Mouse (Mus musculus): ENCODE results near the gene Foxp3. TPM values are rescaled to one million over a fixed set of nuclear protein-coding genes. Genes with fewer than 3 reads are reported as not detected.

Foxp3 gene
- polyA plus RNA-seq, 2 experiments from 2014 or later = 48.7 to 55.3 TPM

DNA sequence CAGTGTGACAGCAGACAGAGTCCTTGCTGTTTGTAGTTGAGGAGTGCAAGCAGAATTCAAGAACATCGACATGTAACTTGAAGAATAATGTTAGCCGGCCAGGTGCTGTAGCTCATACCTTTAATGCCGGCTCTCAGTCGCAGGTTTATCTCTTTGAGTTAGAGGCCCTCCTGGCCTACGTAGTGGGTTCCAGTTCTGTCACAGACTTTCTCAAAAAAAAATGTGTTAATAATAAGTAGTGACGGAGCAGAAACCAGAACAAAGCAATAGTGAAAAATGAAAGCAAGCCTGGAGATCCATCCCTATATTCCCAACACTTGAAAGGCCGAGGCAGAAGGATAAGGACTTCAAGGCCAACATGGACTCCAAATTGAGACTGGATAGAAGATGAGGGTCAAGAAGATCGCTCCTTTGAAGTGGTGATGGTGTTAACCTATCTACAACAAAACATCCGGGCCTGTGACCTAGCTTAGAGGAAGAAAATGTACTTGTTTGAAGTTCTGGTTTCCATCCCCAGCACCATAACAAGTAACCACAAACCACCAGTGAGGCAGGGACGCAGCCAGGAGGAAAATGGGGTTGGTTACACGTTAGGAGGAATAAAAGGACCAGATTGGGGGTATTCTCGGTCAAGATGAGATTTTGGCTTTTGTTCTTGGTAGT, 44.6 kb downstream of the Foxp3 start:
- ATAC-seq = peak; percentile 90

DNA sequence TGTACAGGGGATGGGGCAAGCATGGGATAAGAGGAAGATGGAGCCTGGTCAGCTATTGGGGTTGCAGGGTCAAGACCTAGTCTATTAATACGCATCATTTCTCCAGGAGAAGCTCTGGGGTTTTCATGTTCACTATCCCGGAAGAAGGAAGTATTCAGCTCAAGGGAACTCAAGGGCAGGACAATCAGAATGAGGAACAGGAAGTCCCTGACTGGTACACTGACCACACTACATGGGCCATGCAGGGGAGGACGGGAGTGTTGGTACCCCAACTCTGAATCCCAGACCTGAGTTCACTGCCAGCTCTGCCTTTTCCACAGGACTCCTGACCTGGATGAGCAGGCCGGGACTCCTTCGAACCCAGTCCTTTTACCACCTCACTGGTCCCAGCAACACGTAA, 59.1 kb downstream of the Foxp3 start:
- ATAC-seq = no peak

DNA sequence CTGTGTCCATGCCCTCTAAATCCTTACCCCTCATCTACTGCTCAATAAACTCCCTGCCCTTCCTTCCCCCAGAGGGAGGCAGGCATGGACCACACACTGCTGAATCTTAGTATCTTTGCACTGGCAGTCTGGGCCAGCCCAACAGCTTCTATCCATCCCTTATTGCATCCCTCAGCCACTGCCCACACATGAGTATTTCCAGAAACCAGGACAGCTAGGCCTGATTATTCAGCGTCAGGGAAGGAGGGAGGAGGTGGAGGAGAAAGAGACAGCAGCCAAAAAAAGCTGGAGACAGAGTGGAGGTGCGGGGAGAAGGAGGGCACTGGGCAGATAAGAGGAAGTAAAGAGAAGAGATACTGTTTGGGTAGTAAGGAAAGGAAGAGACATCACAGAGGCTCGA, 61.7 kb downstream of the Foxp3 start:
- ATAC-seq = no peak

DNA sequence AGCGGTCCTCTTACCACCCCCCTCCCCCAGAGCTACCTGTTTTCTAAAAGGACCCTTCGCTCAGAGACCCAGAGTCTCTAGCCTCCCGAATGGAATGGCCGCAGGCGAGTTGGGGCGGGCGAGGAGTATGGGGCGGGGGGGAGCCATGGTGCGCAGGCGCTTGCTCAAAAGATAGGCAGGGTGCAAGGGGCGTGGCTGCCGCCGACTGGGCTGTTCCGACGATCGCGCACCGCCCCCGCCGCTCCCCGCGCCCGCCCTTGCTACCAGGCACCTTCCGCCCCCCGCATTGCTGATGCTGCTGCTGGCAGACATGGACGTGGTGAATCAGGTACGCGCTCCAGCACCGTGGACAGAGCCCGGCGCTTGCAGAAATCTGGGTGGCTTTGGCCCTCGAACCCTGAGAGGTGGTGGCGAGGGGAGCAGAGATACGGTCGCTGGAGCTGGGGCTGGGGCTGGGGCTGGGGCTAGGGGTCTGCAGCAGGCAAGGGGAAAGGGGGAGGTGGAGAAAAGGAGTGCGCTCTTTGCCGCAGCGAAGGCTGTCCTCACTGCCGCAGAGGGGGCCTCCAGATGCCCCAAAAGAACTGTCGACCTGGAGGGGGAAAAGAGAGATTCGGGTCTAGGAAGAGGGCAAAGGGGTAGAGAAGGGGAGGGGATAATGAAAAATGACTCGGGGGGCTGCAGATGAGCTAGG, 65.1 kb downstream of the Foxp3 start, which contains the start of gene Syp:
Syp (plus strand) TSS at position 71 of the 691 bp plus-strand sequence.
- ATAC-seq = peak; percentile 90

DNA sequence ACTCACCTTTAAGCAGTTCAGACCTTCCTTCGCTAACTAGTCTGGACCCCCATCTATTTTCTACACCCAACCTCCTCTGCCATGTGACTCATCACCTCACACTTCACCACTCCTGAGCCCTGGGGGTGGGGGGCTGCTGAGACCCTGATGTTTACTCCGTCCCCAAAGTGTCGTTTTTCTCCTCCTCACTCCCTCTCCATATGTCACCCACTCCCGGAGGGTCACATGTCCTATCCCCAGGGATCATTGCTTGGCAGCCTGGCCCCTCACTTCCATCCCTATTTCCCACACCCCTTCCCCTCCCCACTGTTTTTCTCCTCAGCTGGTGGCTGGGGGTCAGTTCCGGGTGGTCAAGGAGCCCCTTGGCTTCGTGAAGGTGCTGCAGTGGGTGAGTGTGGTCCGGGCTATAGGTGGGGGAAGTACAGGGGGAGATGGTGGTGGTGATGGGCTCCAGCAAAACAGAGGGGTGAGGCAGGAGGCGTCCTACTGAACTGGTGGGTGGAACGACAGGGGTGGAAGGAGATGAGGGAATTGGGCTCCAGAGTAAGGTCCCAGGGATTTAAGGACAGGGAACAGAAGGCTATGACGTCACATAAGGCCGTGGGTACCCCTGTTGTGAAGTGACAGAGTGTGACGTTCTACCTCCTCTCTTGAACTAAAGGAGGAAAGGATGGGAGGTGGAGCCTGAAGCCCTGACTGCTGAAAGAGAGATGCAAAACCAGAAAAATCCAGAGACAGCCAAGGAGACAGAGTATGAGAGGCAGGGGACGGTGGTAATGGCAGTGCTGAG, 66.3 kb downstream of the Foxp3 start:
- no peak for ATAC-seq

DNA sequence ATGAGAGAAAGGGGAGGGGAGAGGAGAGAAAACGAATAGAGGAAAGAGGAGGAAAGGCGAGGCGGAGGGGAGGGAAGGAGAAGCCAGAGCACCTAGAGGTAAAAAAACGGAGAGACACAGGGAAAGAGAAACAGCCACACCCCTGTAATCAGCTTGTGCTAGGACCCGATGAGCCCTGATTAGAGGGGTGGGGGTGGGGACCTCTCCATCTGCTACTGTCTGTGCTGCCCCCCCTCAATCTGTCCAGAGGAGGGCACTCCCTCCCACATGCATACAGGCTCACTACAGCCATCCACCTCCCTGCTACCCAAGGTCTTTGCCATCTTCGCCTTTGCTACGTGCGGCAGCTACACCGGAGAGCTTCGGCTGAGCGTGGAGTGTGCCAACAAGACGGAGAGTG, 67.3 kb downstream of the Foxp3 start:
- ATAC-seq = no peak

Other genes starting within 250 kb of the Foxp3 start
- under 1 TPM; 0.27 to 0.48 TPM for gene Usp27x, start 197.8 kb upstream of the Foxp3 start, polyA plus RNA-seq (2017; shearing (Covaris generic))
- 1 to 10 TPM; 3.4 to 9.2 TPM for gene Ppp1r3f, start 639 bp downstream of the Foxp3 start, polyA plus RNA-seq (2017; shearing (Covaris generic))
- 10 to 100 TPM; 14.0 to 27.4 TPM for gene Ccdc22, start 31.9 kb downstream of the Foxp3 start, polyA plus RNA-seq (2017; shearing (Covaris generic))
- gene Cacna1f, start 33.4 kb downstream of the Foxp3 start, polyA plus RNA-seq (2017; shearing (Covaris generic)) = not detected
- 1 to 10 TPM; 9.3 TPM for gene Syp, start 64.8 kb downstream of the Foxp3 start, polyA plus RNA-seq (2017; shearing (Covaris generic))
- 1 to 10 TPM; 8.3 to 9.4 TPM for gene Prickle3, start 83.6 kb downstream of the Foxp3 start, polyA plus RNA-seq (2017; shearing (Covaris generic))
- gene Plp2, start 97.7 kb downstream of the Foxp3 start, polyA plus RNA-seq (2017; shearing (Covaris generic)) = 100 to 1,000 TPM; 147 to 155 TPM
- gene Magix, start 107.6 kb downstream of the Foxp3 start, polyA plus RNA-seq (2017; shearing (Covaris generic)) = not detected
- 10 to 100 TPM; 50.8 to 69.7 TPM for gene Gpkow, start 123.5 kb downstream of the Foxp3 start, polyA plus RNA-seq (2017; shearing (Covaris generic))
- gene Wdr45, start 140.7 kb downstream of the Foxp3 start, polyA plus RNA-seq (2017; shearing (Covaris generic)) = 10 to 100 TPM; 42.8 to 76.1 TPM
- 1 to 10 TPM in 1 of 2 experiments, not detected in 1; 1.0 TPM for gene Gm45208, start 148.6 kb downstream of the Foxp3 start, polyA plus RNA-seq (2017; shearing (Covaris generic))
- gene Praf2, start 154.8 kb downstream of the Foxp3 start, polyA plus RNA-seq (2017; shearing (Covaris generic)) = 10 to 100 TPM; 33.9 to 40.0 TPM
- gene Ccdc120, start 177.3 kb downstream of the Foxp3 start, polyA plus RNA-seq (2017; shearing (Covaris generic)) = under 1 TPM; 0.20 to 0.52 TPM
- 10 to 100 TPM in 1 of 2 experiments, 1 to 10 TPM in 1; 8.5 to 14.4 TPM for gene Tfe3, start 188.9 kb downstream of the Foxp3 start, polyA plus RNA-seq (2017; shearing (Covaris generic))
- gene Gripap1, start 216.1 kb downstream of the Foxp3 start, polyA plus RNA-seq (2017; shearing (Covaris generic)) = 10 to 100 TPM; 58.7 to 98.2 TPM
- gene Kcnd1, start 248.6 kb downstream of the Foxp3 start, polyA plus RNA-seq (2017; shearing (Covaris generic)) = under 1 TPM; 0.63 to 0.72 TPM